Mouse (Mus musculus) liver, adult (tissue): ENCODE measurements around the gene Ccdc138.

Experiments
- GATA4 ChIP-seq: IDR thresholded peaks from 2 replicates; pipeline ENCODE4 v1.6.1; 2014; ENCODE audit warnings: mild to moderate bottlenecking, low read length; ENCODE audit not compliant: insufficient replicate concordance

The Ccdc138 gene

GRCm38 (mm10) chr10:58610484-58611261, 112.9 kb downstream of the Ccdc138 start:
- TF ChIP-seq GATA4 = no peak

DNA sequence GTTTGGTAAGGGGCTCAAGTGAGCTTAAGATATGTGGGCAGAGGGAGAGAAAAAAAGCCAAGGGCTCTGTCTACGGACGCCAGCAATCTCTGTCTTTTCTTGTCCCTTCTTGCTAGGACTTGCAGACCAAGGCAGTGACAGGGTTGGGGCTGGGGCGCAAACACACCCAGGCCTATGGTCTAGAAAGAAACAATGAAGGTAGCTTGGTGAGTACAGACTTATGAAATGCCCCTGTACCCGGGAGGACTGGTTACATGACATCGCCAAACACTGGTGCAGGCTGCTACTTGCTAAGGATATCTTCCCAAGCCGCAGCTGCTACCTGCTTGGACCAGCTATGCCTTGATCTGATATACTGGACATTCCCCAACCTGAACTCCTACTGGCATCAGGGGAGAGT, 116.9 kb downstream of the Ccdc138 start:
- TF ChIP-seq GATA4 = no peak

DNA sequence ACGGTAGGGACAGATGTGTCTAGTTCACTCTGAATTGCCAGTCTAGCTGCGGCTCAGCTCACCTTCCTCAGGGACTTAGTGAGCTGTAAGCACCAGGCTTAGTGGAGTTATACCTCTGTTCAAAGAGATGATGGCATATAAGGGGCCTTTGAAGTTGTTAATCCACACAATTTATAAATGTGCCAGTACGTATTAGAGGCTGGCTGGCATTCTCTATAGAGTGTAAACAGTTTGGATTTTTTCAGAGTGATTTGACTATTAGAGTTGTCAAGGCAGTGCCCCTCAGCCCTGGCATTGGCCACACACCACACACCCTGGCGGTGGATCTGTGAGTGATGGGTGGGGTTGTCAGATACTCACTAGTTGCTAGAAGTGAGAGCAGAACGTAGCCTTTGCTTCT, 118.8 kb downstream of the Ccdc138 start:
- no peak for TF ChIP-seq GATA4

- TF ChIP-seq GATA4 = no peak
These were observed 120.9 kb downstream of the Ccdc138 start for GRCm38 (mm10) chr10:58618501-58619216.

GRCm38 (mm10) chr10:58619266-58619665, 121.5 kb downstream of the Ccdc138 start:
- TF ChIP-seq GATA4 = no peak

- TF ChIP-seq GATA4 = no peak
These were observed 127.3 kb downstream of the Ccdc138 start for GRCm38 (mm10) chr10:58624848-58625711.
